Mouse (Mus musculus) left cerebral cortex, adult 2 months (tissue): ENCODE results near the gene Vmn2r47. TPM values are rescaled to one million over a fixed set of nuclear protein-coding genes. Genes with fewer than 3 reads are reported as not detected.
"Not testable (repeated sequence)": the region's sequence is repeated elsewhere in the genome, so short reads cannot be mapped to it uniquely, and the experiment has no call there.

Experiments
- DNase-seq, 2 experiments: peaks; one replicate each; pipeline ENCODE4 v3.0.0; 2021 to 2022; ENCODE audit warnings: low spot score in 2 of 2, mixed read lengths in 1 of 2; ENCODE audit errors: extremely low spot score in 1 of 2
- H3K27ac ChIP-seq: fragments of 200-600 bp; 2 replicates; pipeline ENCODE4 v1.8.1; 2022
- H3K4me3 ChIP-seq: fragments of 200-600 bp; 2 replicates; pipeline ENCODE4 v1.8.1; 2022
- intact Hi-C: fragments of 180-260 bp; cut with DNase I; formaldehyde crosslinking; loops from one replicate; pipeline ENCODE4 v1.15.1; 2025
- long read RNA-seq, 2 experiments: library from polyadenylated mRNA; stranded (forward); transcript quantifications; one replicate each; pipeline ENCODE4 v2.0.0; 2021; ENCODE audit warnings: borderline mapping rate in 2 of 2
- total RNA-seq, 2 experiments: library from RNA; stranded (reverse); gene quantifications; 2 replicates each; pipeline ENCODE4 v1.2.3; 2021

Gene Vmn2r47
- not detected for total RNA-seq
- long read RNA-seq, experiment 1: 0 reads
- long read RNA-seq, experiment 2: 0 reads

- intact Hi-C loops, H3K27ac ChIP-seq, H3K4me3 ChIP-seq, DNase-seq: not testable (repeated sequence)
These were observed at the start of gene Vmn2r47 for GRCm38 (mm10) chr7:9841225-9841624. Gene Vmn2r47 (minus strand): TSS chr7:9841325.

GRCm38 (mm10) chr7:9770471-9770870 is 70.7 kb downstream of the Vmn2r47 start, which contains the start of gene Vmn2r46:
Gene Vmn2r46 (minus strand): TSS chr7:9770571.
- intact Hi-C loops, H3K4me3 ChIP-seq, H3K27ac ChIP-seq, DNase-seq: not testable (repeated sequence)

Other genes starting within 250 kb of the Vmn2r47 start
- not detected for gene Vmn2r46, start 70.8 kb downstream of the Vmn2r47 start, total RNA-seq
- gene Vmn2r48, start 112.3 kb upstream of the Vmn2r47 start, total RNA-seq: not detected
- not detected for gene Vmn2r49, start 150.9 kb upstream of the Vmn2r47 start, total RNA-seq
- gene Vmn2r50, start 212.0 kb upstream of the Vmn2r47 start, total RNA-seq: not detected